Mouse (Mus musculus) kidney, postnatal 4 days (tissue): ENCODE measurements around the gene Elmo2.

Experiments used
- DNase-seq, 2 experiments: peaks; one replicate each; pipeline ENCODE4 v3.0.0; 2021; ENCODE audit warnings: mixed read lengths in 2 of 2

Elmo2 gene

DNA sequence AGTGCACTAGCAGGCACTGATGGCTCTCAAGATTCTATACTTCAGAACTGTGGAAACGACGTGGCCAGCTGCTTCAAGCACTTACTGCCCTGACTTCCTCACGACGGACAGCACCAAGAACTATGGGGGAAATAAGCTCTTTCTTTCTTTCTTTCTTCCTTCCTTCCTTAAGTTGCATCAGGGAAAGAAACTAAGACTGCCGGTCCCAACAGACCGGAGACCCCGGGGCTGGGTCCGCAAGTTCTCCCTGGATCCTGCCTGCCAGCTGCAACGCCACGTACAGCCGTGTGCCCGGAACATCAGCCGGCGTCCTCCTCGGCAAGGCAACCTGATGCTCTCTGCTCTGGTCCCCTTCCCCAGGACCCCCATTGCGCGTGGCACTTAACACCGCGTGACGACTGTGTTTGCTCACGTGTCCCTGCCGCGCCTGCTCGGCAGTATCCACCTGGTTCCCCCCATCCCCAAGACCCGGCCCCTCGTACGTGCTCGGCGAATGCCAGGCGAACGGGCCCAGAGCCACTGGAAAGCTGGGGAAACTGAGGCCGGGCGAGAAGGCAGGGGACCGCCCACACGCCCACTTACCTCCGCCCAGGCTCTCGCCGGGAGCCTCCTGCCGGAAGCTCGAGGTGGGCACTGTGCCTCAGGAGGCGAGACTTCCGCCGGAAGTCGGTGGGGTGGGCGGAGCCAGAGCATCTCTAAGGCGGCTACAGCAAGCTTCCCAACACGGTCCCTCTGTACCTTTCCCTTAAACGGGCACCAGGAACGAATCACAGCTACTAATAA lies 38.9 kb downstream of the Elmo2 start, which contains the start of gene Slc35c2:
Slc35c2 (minus strand) TSS at position 668 of the 783 bp plus-strand sequence.
- DNase-seq, result peak; percentile 96

DNA sequence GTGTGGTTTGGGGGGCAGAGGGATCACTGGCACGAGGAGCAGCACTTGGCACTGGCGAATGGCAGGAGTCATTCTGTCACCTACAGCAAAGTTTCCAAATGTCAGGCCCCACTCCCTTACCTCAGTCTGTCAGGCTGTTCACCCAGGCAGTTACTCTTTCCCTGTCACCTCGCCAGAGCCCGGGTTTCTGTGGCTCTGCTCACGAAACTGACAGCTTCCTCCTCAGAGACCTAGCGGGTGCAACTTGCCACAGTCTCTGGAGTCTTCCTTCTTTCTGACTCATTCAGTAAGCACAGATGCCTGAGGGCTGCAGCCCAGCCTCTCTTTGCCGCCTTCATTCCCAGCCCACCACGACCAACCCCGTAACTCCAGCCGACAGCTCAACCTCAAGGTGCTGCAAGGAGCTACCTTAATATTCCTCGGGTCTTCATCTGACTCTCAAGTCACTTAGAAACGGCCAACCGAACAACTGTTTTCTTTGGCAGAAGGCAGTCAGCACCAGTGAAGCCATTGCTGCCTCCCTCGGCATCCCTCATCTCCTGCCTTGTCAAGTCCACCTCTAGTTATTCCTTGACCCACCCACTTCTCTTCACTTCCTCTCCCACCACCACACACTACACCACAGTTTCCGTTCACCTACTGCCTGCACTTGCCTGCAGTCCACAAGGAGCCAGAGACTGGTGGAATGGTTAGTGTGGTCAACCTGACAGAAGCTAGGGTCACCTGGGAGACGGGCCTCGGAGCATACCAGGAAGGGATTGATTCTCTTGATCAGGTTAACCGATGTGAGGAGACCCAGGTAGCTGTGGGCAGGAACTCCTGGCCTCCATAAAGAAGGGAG lies 39.7 kb downstream of the Elmo2 start:
- no peak for DNase-seq

DNA sequence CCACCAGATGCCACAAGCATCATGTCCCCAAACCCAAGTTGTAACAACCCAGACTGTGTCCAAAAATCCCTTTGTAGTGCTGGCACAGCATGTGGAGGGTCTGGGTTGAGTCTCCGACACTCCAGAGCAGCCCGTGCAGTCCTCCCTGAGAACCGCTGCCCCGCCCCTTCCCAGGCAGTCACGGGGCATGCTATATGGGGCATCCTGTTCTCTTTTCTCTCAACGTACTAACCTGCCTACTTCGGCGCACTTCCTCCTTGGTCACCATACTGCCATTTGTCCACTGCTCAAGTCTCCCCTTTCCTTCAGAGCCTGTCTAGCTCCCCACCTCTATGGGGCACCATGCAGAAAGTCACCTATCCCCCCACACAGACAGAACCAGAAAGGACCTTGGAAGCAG lies 40.7 kb downstream of the Elmo2 start:
- DNase-seq, result no peak

DNA sequence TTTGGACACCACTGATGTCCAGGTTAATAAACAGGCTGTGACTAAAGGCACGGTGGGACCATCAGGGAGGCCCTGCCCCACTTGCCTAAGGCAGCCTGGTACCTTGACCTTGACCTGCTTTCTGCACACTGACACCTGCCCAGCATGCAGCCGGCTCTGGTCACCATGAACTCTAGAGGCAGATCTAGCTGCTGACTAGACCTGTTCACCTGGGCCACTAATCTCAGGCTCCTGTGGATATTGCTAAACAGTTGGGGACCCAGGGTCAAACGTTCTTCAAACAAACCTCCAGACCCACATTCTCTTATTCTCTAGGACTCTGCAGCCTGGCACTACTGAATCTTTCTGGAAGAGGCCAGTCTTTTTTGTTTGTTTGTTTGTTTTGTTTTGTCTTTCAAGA lies 41.2 kb downstream of the Elmo2 start:
- no peak for DNase-seq

- DNase-seq, result no peak
Observed at GRCm38 (mm10) chr2:165284377-165284776, 41.9 kb downstream of the Elmo2 start.

GRCm38 (mm10) chr2:165283644-165284043 lies 42.6 kb downstream of the Elmo2 start:
- no peak for DNase-seq

- DNase-seq, result no peak
Observed at GRCm38 (mm10) chr2:165281779-165282311, 44.4 kb downstream of the Elmo2 start.

DNA sequence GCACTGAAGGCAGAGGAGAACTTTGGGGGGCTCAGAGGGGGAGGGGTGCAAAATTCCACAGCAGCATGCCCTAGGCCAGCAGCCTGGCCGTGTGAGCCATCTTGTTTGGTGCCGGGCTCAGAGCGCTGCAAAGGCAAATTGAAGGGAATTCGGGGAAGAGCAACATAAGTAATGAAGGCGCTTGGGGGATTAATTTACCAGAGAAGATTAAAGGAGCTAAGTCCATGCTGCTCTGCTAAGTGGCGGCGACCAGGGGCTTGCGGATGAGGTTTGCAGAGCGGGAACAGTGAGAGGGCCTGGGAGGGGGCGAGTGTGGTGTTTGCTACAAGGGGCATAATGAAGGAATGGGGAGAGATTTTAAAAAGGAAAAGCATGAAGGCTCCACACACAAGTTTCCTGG lies 46.9 kb downstream of the Elmo2 start:
- DNase-seq, result no peak

- DNase-seq, result no peak
Observed at GRCm38 (mm10) chr2:165277188-165277740, 49.0 kb downstream of the Elmo2 start.

GRCm38 (mm10) chr2:165275824-165276223 lies 50.5 kb downstream of the Elmo2 start:
- peak; percentile 86 to 89 for DNase-seq

DNA sequence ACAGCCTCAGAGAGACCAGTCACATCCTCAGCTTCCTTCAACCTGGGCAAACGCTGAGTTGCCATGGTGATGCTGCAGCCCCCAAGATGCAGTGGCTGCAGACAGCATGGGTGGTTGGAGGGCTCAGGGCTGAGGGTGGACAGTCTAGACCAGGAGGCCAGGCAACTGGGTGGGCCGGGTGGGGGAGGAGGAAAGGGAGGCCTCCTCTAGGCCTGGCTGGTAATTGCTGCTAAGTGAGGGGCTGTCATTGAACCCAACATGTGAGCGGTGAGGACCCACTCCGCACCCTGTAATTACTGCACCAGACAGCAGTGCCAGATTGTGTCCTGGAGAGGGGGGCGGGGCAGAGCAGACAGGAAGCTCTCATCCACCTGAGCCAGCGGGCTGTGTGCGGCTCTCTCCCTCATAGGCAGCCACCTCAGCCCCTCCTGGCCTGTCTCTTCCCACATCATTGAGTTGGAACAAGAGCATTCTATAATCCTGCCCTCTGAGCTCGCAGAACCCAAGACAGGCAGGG lies 51.1 kb downstream of the Elmo2 start:
- DNase-seq, result peak in 1 of 2 experiments; percentile 42

- no peak for DNase-seq
Observed at GRCm38 (mm10) chr2:165273589-165273988, 52.7 kb downstream of the Elmo2 start.

DNA sequence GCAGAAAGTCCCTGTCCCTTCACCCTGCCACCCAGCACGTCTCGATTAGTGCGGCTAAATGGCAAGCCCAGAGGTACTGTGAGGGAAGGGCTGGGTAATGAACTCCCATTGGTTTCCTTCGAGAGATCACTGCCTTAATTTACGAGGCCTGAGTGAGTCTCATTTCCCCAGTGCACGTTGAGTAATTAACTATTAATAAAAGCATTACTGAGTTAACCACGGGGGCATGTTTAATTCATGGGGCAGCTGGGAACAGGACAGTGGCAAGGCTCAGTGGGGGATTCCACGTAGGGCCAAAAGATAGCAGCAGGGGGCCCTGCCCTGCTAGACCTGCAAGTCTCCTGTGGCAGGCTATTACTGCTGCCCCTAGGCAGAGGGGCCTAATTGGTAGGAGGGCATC lies 55.0 kb downstream of the Elmo2 start:
- no peak for DNase-seq

- no peak for DNase-seq
Observed at GRCm38 (mm10) chr2:165270858-165271257, 55.4 kb downstream of the Elmo2 start.

GRCm38 (mm10) chr2:165266739-165267138 lies 59.5 kb downstream of the Elmo2 start:
- DNase-seq, result no peak

DNA sequence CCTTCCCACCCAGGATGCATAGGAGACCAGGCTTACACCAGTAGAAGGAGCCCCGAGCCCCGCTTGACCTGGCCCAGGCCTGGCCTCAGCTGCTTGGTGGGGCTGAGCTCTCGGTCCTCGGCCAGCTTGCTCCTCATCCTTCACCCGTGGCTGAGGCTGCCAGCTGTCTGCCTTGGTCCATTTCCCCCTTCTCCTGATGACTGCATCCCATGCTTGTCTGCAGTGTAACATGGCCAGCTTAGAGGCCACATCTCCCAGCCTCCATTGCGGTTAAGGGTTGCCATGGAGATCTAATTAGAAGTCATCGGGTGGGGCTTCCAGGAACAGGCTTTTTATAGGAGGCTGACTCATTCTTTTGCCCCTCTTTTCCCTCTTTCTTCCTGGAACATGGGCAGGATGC lies 62.4 kb downstream of the Elmo2 start:
- DNase-seq, result no peak

DNA sequence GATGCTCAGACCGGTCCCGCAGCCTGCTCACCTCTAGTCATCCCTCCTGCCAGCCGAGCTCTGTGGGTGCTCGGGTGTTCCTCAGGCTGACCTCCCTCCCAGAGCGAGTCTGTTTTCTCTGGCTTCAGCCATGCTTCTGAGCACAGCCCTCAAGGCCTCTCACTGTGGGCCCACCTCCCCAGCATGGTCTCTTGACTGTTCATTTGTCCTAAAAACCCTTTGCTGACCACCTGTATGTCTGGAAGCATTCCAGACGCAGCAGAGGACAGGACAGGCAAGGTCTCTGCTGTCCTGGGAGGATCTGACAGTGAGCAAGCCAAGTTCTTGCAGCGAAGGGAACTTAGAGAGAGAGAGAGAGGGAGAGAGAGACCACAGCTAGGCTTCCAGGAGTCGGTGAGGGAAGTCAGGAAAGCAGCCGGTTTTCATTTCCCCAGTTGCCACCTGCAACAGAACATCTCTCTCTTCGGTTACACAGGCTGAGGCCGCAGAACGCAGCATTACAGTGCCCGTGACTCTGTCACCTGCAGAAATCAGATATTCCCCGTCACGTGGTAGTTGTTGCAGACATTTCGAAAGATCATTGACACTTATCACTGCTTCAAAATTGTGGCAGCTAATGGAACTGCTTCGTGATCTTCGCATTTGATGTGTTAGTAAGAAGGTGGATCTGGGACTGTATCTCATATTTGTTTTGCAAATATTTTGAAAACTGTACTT lies 63.8 kb downstream of the Elmo2 start:
- DNase-seq, result no peak

GRCm38 (mm10) chr2:165259859-165260258 lies 66.4 kb downstream of the Elmo2 start:
- DNase-seq, result no peak

- no peak for DNase-seq
Observed at GRCm38 (mm10) chr2:165258321-165258720, 68.0 kb downstream of the Elmo2 start.

GRCm38 (mm10) chr2:165257151-165257834 lies 69.0 kb downstream of the Elmo2 start:
- DNase-seq, result no peak

GRCm38 (mm10) chr2:165256213-165256612 lies 70.1 kb downstream of the Elmo2 start:
- DNase-seq, result no peak

- DNase-seq, result no peak
Observed at GRCm38 (mm10) chr2:165253867-165254266, 72.4 kb downstream of the Elmo2 start.
